13 mouse cellular contexts compared by ENCODE assay signal in genomic region chr9:118188374-118188773, GRCm38 (mm10). TPM values are rescaled to one million over a fixed set of nuclear protein-coding genes. Genes with fewer than 3 reads are reported as not detected.
DNase-seq lines count a peak whose midpoint lies in the region; ATAC-seq and TF ChIP-seq lines count a peak whose summit lies in the region.
"Had no signal": no experiment of that assay in that cellular context is flagged by ENCODE, and none has a peak within 500 bp of the region (broad histone marks: within the 10 kb centered on the region; RNA-seq: fewer than 3 reads in every experiment).

No protein-coding gene starts in this region.

- no peaks in the 10 kb centered on the region for H3K27me3 ChIP-seq in forebrain, postnatal 0 days (ENCODE audit: insufficient read depth, low read length)
- H3K27me3 ChIP-seq in forebrain, embryonic 16.5 days (replicated peaks; ENCODE audit: control insufficient read depth, insufficient read depth, low read length): no peaks in the 10 kb centered on the region
- H3K27me3 ChIP-seq in liver, adult 2 months (ENCODE audit: control insufficient read depth, insufficient read depth, low read length): no peaks in the 10 kb centered on the region
- H3K27me3 ChIP-seq in liver, embryonic 11.5 days (replicated peaks; ENCODE audit: control insufficient read depth, insufficient read depth, low read length): no peaks in the 10 kb centered on the region
- peaks cover 3% of the 10 kb centered on the region for H3K27me3 ChIP-seq in E14TG2a.4 (ENCODE audit: insufficient read depth, low read length)
- H3K27me3 ChIP-seq: embryonic facial prominence, embryonic 12.5 days; forebrain, embryonic 15.5 days had no signal

- no peaks in the 10 kb centered on the region for H3K4me1 ChIP-seq in forebrain, postnatal 0 days (ENCODE audit: insufficient read depth)
- H3K4me1 ChIP-seq in forebrain, embryonic 16.5 days (replicated peaks; ENCODE audit: control insufficient read depth, insufficient read depth, low read length): peaks cover 11% of the 10 kb centered on the region; the same call in 1 of the 2 replicates
- H3K4me1 ChIP-seq in liver, adult 2 months (ENCODE audit: control insufficient read depth, insufficient read depth, low read length): no peaks in the 10 kb centered on the region
- no peaks in the 10 kb centered on the region for H3K4me1 ChIP-seq in liver, embryonic 11.5 days (replicated peaks; ENCODE audit: control insufficient read depth, insufficient read depth, low read length)
- H3K4me1 ChIP-seq in E14TG2a.4 (replicated peaks; ENCODE audit: low read depth, low read length): no peaks in the 10 kb centered on the region
- no peaks in the 10 kb centered on the region for H3K4me1 ChIP-seq in bone marrow, adult 2 months (ENCODE audit: control insufficient read depth, insufficient read depth, low read length)
- H3K4me1 ChIP-seq: embryonic facial prominence, embryonic 12.5 days had no signal

- WGBS in forebrain, postnatal 0 days: 97% methylated on average over 6 of the region's 6 CpGs
- WGBS in forebrain, embryonic 16.5 days: 97% methylated on average over 6 of the region's 6 CpGs
- 97% methylated on average over 6 of the region's 6 CpGs for WGBS in liver, adult 2 months
- WGBS in liver, embryonic 11.5 days: 86% methylated on average over 6 of the region's 6 CpGs
- WGBS in bone marrow, adult 2 months: 89% methylated on average over 6 of the region's 6 CpGs

- no peak for ATAC-seq in forebrain, postnatal 0 days
- no peak for ATAC-seq in forebrain, embryonic 16.5 days
- ATAC-seq in liver, embryonic 11.5 days (replicated peaks; ENCODE audit: low FRiP score): no peak
- ATAC-seq: forebrain, embryonic 15.5 days; inflammation-experienced regulatory T-cells, adult 6 months had no signal

- H3K36me3 ChIP-seq in forebrain, postnatal 0 days (ENCODE audit: insufficient read depth): no peaks in the 10 kb centered on the region
- H3K36me3 ChIP-seq in forebrain, embryonic 16.5 days (ENCODE audit: control insufficient read depth, insufficient read depth): no peaks in the 10 kb centered on the region
- H3K36me3 ChIP-seq in liver, adult 2 months (ENCODE audit: control insufficient read depth, insufficient read depth, low read length): no peaks in the 10 kb centered on the region
- H3K36me3 ChIP-seq in liver, embryonic 11.5 days (ENCODE audit: control insufficient read depth, insufficient read depth, low read length): no peaks in the 10 kb centered on the region
- H3K36me3 ChIP-seq in E14TG2a.4 (ENCODE audit: insufficient read depth, low read length): no peaks in the 10 kb centered on the region
- H3K36me3 ChIP-seq: embryonic facial prominence, embryonic 12.5 days; forebrain, embryonic 15.5 days had no signal

- peak; percentile 30; the same call in 1 of the 2 replicates for TF ChIP-seq CTCF in forebrain, postnatal 0 days (IDR thresholded peaks at IDR 0.05; ENCODE audit: low read depth)
- TF ChIP-seq CTCF in liver, adult 2 months (IDR thresholded peaks at IDR 0.05; ENCODE audit: low read depth, low read length): peak; percentile 26; the same call in 1 of the 2 replicates
- TF ChIP-seq CTCF in E14TG2a.4 (conservative IDR thresholded peaks at IDR 0.05; ENCODE audit: low read length): peak; percentile 31
- peak; percentile 20; the same call in 1 of the 2 replicates for TF ChIP-seq CTCF in bone marrow, adult 2 months (IDR thresholded peaks at IDR 0.05; ENCODE audit: control insufficient read depth, insufficient read depth, low read length)

- no peak for DNase-seq in forebrain, postnatal 0 days
- no peak for DNase-seq in liver, adult 2 months (ENCODE audit: extremely low read depth, low read depth, low spot score)
- DNase-seq in liver, embryonic 11.5 days (ENCODE audit: low spot score): no peak
- no peak for DNase-seq in ovary, postnatal 36 days (ENCODE audit: low spot score)
- DNase-seq: cerebellum, adult 9-11 months; kidney, postnatal 25 days; lung, postnatal 4 days had no signal

- no peak overlapping the region for H3K4me2 ChIP-seq in forebrain, postnatal 0 days (ENCODE audit: low read depth)
- H3K4me2 ChIP-seq in forebrain, embryonic 16.5 days (ENCODE audit: low read length): no peak overlapping the region
- H3K4me2 ChIP-seq in liver, embryonic 11.5 days: no peak overlapping the region
- H3K4me2 ChIP-seq: embryonic facial prominence, embryonic 12.5 days; forebrain, embryonic 15.5 days had no signal

- H3K9ac ChIP-seq in forebrain, postnatal 0 days: no peak overlapping the region
- no peak overlapping the region for H3K9ac ChIP-seq in forebrain, embryonic 16.5 days (replicated peaks; ENCODE audit: low read depth, low read length)
- H3K9ac ChIP-seq in liver, adult 2 months (ENCODE audit: low read depth, low read length): no peak overlapping the region
- H3K9ac ChIP-seq in liver, embryonic 11.5 days (ENCODE audit: low read depth, low read length): no peak overlapping the region
- H3K9ac ChIP-seq: embryonic facial prominence, embryonic 12.5 days; forebrain, embryonic 15.5 days had no signal

- H3K9me3 ChIP-seq in forebrain, postnatal 0 days (ENCODE audit: low read length): no peaks in the 10 kb centered on the region
- H3K9me3 ChIP-seq in forebrain, embryonic 16.5 days (ENCODE audit: control insufficient read depth, low read length): no peaks in the 10 kb centered on the region
- no peaks in the 10 kb centered on the region for H3K9me3 ChIP-seq in liver, embryonic 11.5 days (ENCODE audit: control insufficient read depth, low read length)
- H3K9me3 ChIP-seq in E14TG2a.4 (ENCODE audit: low read length): no peaks in the 10 kb centered on the region
- H3K9me3 ChIP-seq: embryonic facial prominence, embryonic 12.5 days; forebrain, embryonic 15.5 days had no signal

- no peaks in the 10 kb centered on the region for H3K79me2 ChIP-seq in liver, adult 2 months (ENCODE audit: control insufficient read depth, insufficient read depth, low read length)

- H3K27ac ChIP-seq in forebrain, postnatal 0 days (ENCODE audit: low read depth, low read length): no peak overlapping the region
- no peak overlapping the region for H3K27ac ChIP-seq in forebrain, embryonic 16.5 days (ENCODE audit: low read length)
- H3K27ac ChIP-seq in liver, adult 2 months (replicated peaks; ENCODE audit: insufficient read depth, low read depth, low read length): no peak overlapping the region
- H3K27ac ChIP-seq in liver, embryonic 11.5 days (ENCODE audit: low read depth, low read length): no peak overlapping the region
- H3K27ac ChIP-seq in bone marrow, adult 2 months (ENCODE audit: control insufficient read depth, insufficient read depth, low read depth, low read length, poor library complexity): no peak overlapping the region
- H3K27ac ChIP-seq: embryonic facial prominence, embryonic 12.5 days had no signal

- no peak overlapping the region for H3K4me3 ChIP-seq in forebrain, postnatal 0 days (ENCODE audit: low read depth, low read length)
- no peak overlapping the region for H3K4me3 ChIP-seq in forebrain, embryonic 16.5 days (replicated peaks; ENCODE audit: low read length)
- no peak overlapping the region for H3K4me3 ChIP-seq in liver, adult 2 months (ENCODE audit: insufficient read depth, low read depth, low read length)
- no peak overlapping the region for H3K4me3 ChIP-seq in liver, embryonic 11.5 days (ENCODE audit: low read depth, low read length)
- no peak overlapping the region for H3K4me3 ChIP-seq in E14TG2a.4 (replicated peaks; ENCODE audit: low read length)
- no peak overlapping the region for H3K4me3 ChIP-seq in bone marrow, adult 2 months (replicated peaks; ENCODE audit: control insufficient read depth, low read depth, low read length)
- H3K4me3 ChIP-seq: embryonic facial prominence, embryonic 12.5 days; forebrain, embryonic 15.5 days had no signal

- no peak for TF ChIP-seq POLR2A in liver, adult 2 months (IDR thresholded peaks at IDR 0.05; ENCODE audit: extremely low read depth, insufficient read depth, low read length)
- TF ChIP-seq POLR2A in bone marrow, adult 2 months (IDR thresholded peaks at IDR 0.05; ENCODE audit: borderline replicate concordance, control insufficient read depth, low read depth, low read length): no peak

RNA-seq across cellular contexts. Expression of gene Cmc1, which starts 38.4 kb away (rescaled TPM):
- total RNA-seq in forebrain, postnatal 0 days (2014; rRNA removed): 6.8 and 8.5 TPM in 2 replicates
- 46.0 and 49.8 TPM in 2 replicates for polyA plus RNA-seq in forebrain, postnatal 0 days (2015; fragmentation: Nextera tagmentation; extraction: Ambion mirVana)
- polyA plus RNA-seq in forebrain, embryonic 16.5 days (2015; fragmentation: Nextera tagmentation; extraction: Ambion mirVana): 37.8 and 40.0 TPM in 2 replicates
- 11.5 and 15.9 TPM in 2 replicates for total RNA-seq in liver, adult 2 months (2014; rRNA removed)
- 2.6 and 3.1 TPM in 2 replicates for polyA plus RNA-seq in liver, adult 2 months (2012; rRNA removed)
- polyA plus RNA-seq in liver, embryonic 11.5 days (2014; fragmentation: Nextera tagmentation; extraction: Ambion mirVana): 44.6 and 45.9 TPM in 2 replicates
- 15.4 and 22.3 TPM in 2 replicates for polyA plus RNA-seq in bone marrow, adult 2 months (2011; ENCODE audit: insufficient read depth, insufficient read length, low replicate concordance, missing spikeins)
